Mouse (Mus musculus): ENCODE results near the gene Tmem217. TPM values are rescaled to one million over a fixed set of nuclear protein-coding genes. Genes with fewer than 3 reads are reported as not detected.

Tmem217 gene
- polyA plus RNA-seq, 1 experiment, result 0.19 TPM

- no peak for TF ChIP-seq POLR2A (IDR thresholded peaks at IDR 0.05; ENCODE audit: borderline replicate concordance, extremely low read depth, insufficient read depth, insufficient read length, poor library complexity, severe bottlenecking)
- no peak for TF ChIP-seq CTCF (IDR thresholded peaks at IDR 0.05; ENCODE audit: borderline replicate concordance, extremely low read depth, insufficient read depth, insufficient read length)
- DNase-seq (ENCODE audit: low read depth), result peak; percentile 3
Observed at GRCm38 (mm10) chr17:29548994-29549393, 3.2 kb downstream of the Tmem217 start.

- no peak for DNase-seq (ENCODE audit: low read depth)
Observed at GRCm38 (mm10) chr17:29548494-29548893, 3.7 kb downstream of the Tmem217 start.

GRCm38 (mm10) chr17:29545241-29545640 is 6.9 kb downstream of the Tmem217 start:
- no peak for DNase-seq (ENCODE audit: low read depth)
- TF ChIP-seq CTCF (IDR thresholded peaks at IDR 0.05; ENCODE audit: borderline replicate concordance, extremely low read depth, insufficient read depth, insufficient read length), result no peak
- TF ChIP-seq POLR2A (IDR thresholded peaks at IDR 0.05; ENCODE audit: borderline replicate concordance, extremely low read depth, insufficient read depth, insufficient read length, poor library complexity, severe bottlenecking), result no peak

More at GRCm38 (mm10) chr17:29548494-29548893, 3.7 kb downstream of the Tmem217 start:
- TF ChIP-seq CTCF (IDR thresholded peaks at IDR 0.05; ENCODE audit: borderline replicate concordance, extremely low read depth, insufficient read depth, insufficient read length) (no peak), POLR2A (IDR thresholded peaks at IDR 0.05; ENCODE audit: borderline replicate concordance, extremely low read depth, insufficient read depth, insufficient read length, poor library complexity, severe bottlenecking) (no peak)

- TF ChIP-seq POLR2A (IDR thresholded peaks at IDR 0.05; ENCODE audit: borderline replicate concordance, extremely low read depth, insufficient read depth, insufficient read length, poor library complexity, severe bottlenecking), result no peak
- TF ChIP-seq CTCF (IDR thresholded peaks at IDR 0.05; ENCODE audit: borderline replicate concordance, extremely low read depth, insufficient read depth, insufficient read length), result no peak
- no peak for DNase-seq (ENCODE audit: low read depth)
Observed at GRCm38 (mm10) chr17:29544064-29544463, 8.1 kb downstream of the Tmem217 start.

- DNase-seq (ENCODE audit: low read depth), result no peak
- TF ChIP-seq CTCF (IDR thresholded peaks at IDR 0.05; ENCODE audit: borderline replicate concordance, extremely low read depth, insufficient read depth, insufficient read length) (no peak), POLR2A (IDR thresholded peaks at IDR 0.05; ENCODE audit: borderline replicate concordance, extremely low read depth, insufficient read depth, insufficient read length, poor library complexity, severe bottlenecking) (no peak)
Observed at GRCm38 (mm10) chr17:29542831-29543690, 9.1 kb downstream of the Tmem217 start.

GRCm38 (mm10) chr17:29541419-29541818 is 10.8 kb downstream of the Tmem217 start:
- DNase-seq (ENCODE audit: low read depth), result peak; percentile 64
- TF ChIP-seq CTCF (IDR thresholded peaks at IDR 0.05; ENCODE audit: borderline replicate concordance, extremely low read depth, insufficient read depth, insufficient read length) (no peak), POLR2A (IDR thresholded peaks at IDR 0.05; ENCODE audit: borderline replicate concordance, extremely low read depth, insufficient read depth, insufficient read length, poor library complexity, severe bottlenecking) (no peak)

- no peak for TF ChIP-seq CTCF (IDR thresholded peaks at IDR 0.05; ENCODE audit: borderline replicate concordance, extremely low read depth, insufficient read depth, insufficient read length)
- no peak for TF ChIP-seq POLR2A (IDR thresholded peaks at IDR 0.05; ENCODE audit: borderline replicate concordance, extremely low read depth, insufficient read depth, insufficient read length, poor library complexity, severe bottlenecking)
- DNase-seq (ENCODE audit: low read depth), result no peak
Observed at GRCm38 (mm10) chr17:29540426-29540825, 11.8 kb downstream of the Tmem217 start.

- DNase-seq (ENCODE audit: low read depth), result no peak
- TF ChIP-seq POLR2A (IDR thresholded peaks at IDR 0.05; ENCODE audit: borderline replicate concordance, extremely low read depth, insufficient read depth, insufficient read length, poor library complexity, severe bottlenecking), result no peak
- TF ChIP-seq CTCF (IDR thresholded peaks at IDR 0.05; ENCODE audit: borderline replicate concordance, extremely low read depth, insufficient read depth, insufficient read length), result no peak
Observed at GRCm38 (mm10) chr17:29533866-29534265, 18.3 kb downstream of the Tmem217 start.

GRCm38 (mm10) chr17:29531757-29532384 is 20.3 kb downstream of the Tmem217 start:
- TF ChIP-seq POLR2A (IDR thresholded peaks at IDR 0.05; ENCODE audit: borderline replicate concordance, extremely low read depth, insufficient read depth, insufficient read length, poor library complexity, severe bottlenecking) (no peak), CTCF (IDR thresholded peaks at IDR 0.05; ENCODE audit: borderline replicate concordance, extremely low read depth, insufficient read depth, insufficient read length) (no peak)
- peak; percentile 53 for DNase-seq (ENCODE audit: low read depth)

GRCm38 (mm10) chr17:29531278-29531677 is 20.9 kb downstream of the Tmem217 start:
- TF ChIP-seq CTCF (IDR thresholded peaks at IDR 0.05; ENCODE audit: borderline replicate concordance, extremely low read depth, insufficient read depth, insufficient read length) (peak; percentile 33; the same call in 1 of the 2 replicates), POLR2A (IDR thresholded peaks at IDR 0.05; ENCODE audit: borderline replicate concordance, extremely low read depth, insufficient read depth, insufficient read length, poor library complexity, severe bottlenecking) (no peak)
- no peak for DNase-seq (ENCODE audit: low read depth)

- no peak for TF ChIP-seq CTCF (IDR thresholded peaks at IDR 0.05; ENCODE audit: borderline replicate concordance, extremely low read depth, insufficient read depth, insufficient read length)
- no peak for TF ChIP-seq POLR2A (IDR thresholded peaks at IDR 0.05; ENCODE audit: borderline replicate concordance, extremely low read depth, insufficient read depth, insufficient read length, poor library complexity, severe bottlenecking)
- DNase-seq (ENCODE audit: low read depth), result no peak
Observed at GRCm38 (mm10) chr17:29530508-29530907, 21.7 kb downstream of the Tmem217 start.

Data from brain, embryonic 14.5 days (tissue).